Comparison of ENCODE assay signal across 11 mouse cellular contexts in the genomic region with DNA sequence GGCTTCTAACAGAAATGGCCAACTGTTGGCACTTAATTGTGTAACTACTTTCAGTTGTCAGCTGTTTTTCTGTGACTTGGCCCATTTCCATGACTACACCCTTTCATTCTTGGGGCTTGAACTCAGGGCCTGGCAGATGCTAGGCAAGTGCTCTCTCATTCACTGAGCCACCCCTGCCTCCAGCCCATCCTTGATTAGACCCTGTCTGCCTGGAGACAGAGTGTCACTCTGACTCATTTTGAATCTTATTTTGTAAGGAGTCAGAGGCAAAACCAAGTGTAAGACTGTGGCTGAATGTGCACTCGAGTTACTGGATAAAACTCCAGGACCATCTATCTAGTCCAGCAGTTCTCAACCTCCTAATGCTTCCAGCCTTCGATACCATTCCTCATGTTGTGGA. TPM values are rescaled to one million over a fixed set of nuclear protein-coding genes. Genes with fewer than 3 reads are reported as not detected.
"Had no signal": no experiment of that assay in that cellular context is flagged by ENCODE, and none has a peak within 500 bp of the region (broad histone marks: within the 10 kb centered on the region; RNA-seq: fewer than 3 reads in every experiment).

No protein-coding gene starts in this region.

- DNase-seq: kidney, adult 2 months; kidney, postnatal 25 days; layer of hippocampus, adult 9-11 months; liver; lung, adult 2 months; lung, postnatal 14 days; retina, postnatal 1 day; right cerebral cortex, postnatal 25 days; spleen, adult 18-20 months; thymus, postnatal 25 days had no signal

RNA-seq across cellular contexts. Expression of gene Gm20509, which starts 54.4 kb away (rescaled TPM):
- total RNA-seq: left cerebral cortex, postnatal 25 days had no signal
